Mouse (Mus musculus) brown adipose tissue, adult 24 weeks (tissue): ENCODE results near the gene Atg9b. TPM values are rescaled to one million over a fixed set of nuclear protein-coding genes. Genes with fewer than 3 reads are reported as not detected.

Source experiments
- H3K27ac ChIP-seq: fragments of 200-500 bp; replicated peaks from 2 replicates; pipeline ENCODE4 v1.5.1; 2012; ENCODE audit warnings: low read depth, mild to moderate bottlenecking, low read length
- H3K4me1 ChIP-seq: fragments of 200-500 bp; 2 replicates; pipeline ENCODE4 v1.6.1; 2012; ENCODE audit warnings: low read length, mixed read lengths; ENCODE audit not compliant: control insufficient read depth, insufficient read depth, insufficient read length
- H3K4me3 ChIP-seq: fragments of 200-500 bp; 2 replicates; pipeline ENCODE4 v1.5.1; 2012; ENCODE audit warnings: low read depth, mild to moderate bottlenecking, low read length, moderate library complexity; ENCODE audit not compliant: insufficient read depth
- polyA plus RNA-seq: library from polyadenylated mRNA; stranded (reverse); fragments of >200 nt; gene quantifications from 2 replicates; pipeline ENCODE4 v1.2.4, GENCODE M21; 2012; ENCODE audit not compliant: missing spikeins, insufficient read depth, insufficient read length

Atg9b gene
- polyA plus RNA-seq, 1 experiment: 5.8 TPM

GRCm38 (mm10) chr5:24393392-24393997 is 1.6 kb upstream of the Atg9b start, which contains the start of gene Abcb8:
TSS of gene Abcb8 (plus strand) at chr5:24393663.
- H3K4me1 ChIP-seq: peaks cover 2% of the 10 kb centered on the region
- peak within 1 kb of the TSS; percentile 76 for H3K4me3 ChIP-seq
- peak within 1 kb of the TSS; percentile 94 for H3K27ac ChIP-seq

DNA sequence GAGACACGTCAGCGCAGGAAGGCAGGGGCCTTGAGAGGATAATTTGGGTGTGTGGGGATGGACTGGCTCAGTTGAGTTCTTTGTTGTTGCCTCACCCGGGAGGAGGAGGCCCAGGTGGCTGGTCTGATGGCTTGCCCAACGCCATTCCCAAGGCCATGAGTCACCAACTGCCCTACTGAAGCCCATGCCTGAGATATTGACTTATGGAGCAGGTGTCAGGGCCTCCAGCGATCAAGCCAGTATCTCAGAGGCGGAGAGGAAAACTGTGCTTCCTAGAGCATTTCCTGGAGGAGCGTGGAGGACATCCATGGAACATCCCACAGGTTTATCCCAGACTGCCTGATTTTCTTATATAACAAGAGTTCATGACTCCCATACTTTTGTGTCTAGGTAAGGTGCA is 781 bp upstream of the Atg9b start:
- Histone ChIP-seq H3K4me1 (peaks cover 2% of the 10 kb centered on the region), H3K4me3 (no peak overlapping the region), H3K27ac (no peak overlapping the region)

- Histone ChIP-seq H3K4me3 (no peak overlapping the region), H3K27ac (no peak overlapping the region; the same call in 1 of the 2 replicates), H3K4me1 (peaks cover 10% of the 10 kb centered on the region)
Measured at GRCm38 (mm10) chr5:24389658-24390020, 2.3 kb downstream of the Atg9b start.

DNA sequence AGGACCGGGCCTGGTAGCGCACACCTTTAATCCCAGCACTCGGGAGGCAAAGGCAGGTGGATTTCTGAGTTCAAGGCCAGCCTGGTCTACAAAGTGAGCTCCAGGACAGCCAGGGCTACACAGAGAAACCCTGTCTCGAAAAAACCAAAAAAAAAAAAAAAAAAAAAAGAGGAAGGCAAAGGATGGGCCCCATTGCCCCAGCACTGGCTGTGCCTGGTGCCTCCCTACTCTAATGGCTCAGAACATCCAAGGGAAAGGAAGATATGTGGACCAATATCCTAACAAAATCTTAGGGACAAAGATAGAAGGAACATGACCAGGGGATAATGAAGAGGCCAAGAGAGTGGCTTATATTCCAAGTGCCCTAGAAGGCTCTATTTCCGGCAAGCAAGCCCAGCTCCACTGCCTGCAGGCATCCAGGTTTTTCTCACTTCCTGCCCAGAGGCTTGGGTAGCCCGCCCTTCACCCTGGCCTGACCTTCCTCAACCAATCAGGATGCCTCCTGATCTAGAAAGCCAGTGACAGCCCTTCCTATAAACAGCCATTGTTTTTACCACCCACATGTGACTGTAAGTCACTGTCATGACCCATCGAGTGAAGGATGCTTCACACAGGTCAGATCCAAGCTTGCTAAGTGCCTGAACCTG is 2.8 kb downstream of the Atg9b start:
- H3K4me3 ChIP-seq: no peak overlapping the region
- H3K27ac ChIP-seq: no peak overlapping the region; the same call in 1 of the 2 replicates
- peaks cover 10% of the 10 kb centered on the region for H3K4me1 ChIP-seq

- Histone ChIP-seq H3K4me3 (peak overlapping the region; percentile 48), H3K27ac (no peak overlapping the region), H3K4me1 (peaks cover 15% of the 10 kb centered on the region)
Measured at GRCm38 (mm10) chr5:24388246-24388915, 3.6 kb downstream of the Atg9b start.

- Histone ChIP-seq H3K4me1 (peaks cover 20% of the 10 kb centered on the region), H3K4me3 (peak overlapping the region; percentile 48), H3K27ac (no peak overlapping the region)
Measured at GRCm38 (mm10) chr5:24387264-24388241, 4.4 kb downstream of the Atg9b start.

DNA sequence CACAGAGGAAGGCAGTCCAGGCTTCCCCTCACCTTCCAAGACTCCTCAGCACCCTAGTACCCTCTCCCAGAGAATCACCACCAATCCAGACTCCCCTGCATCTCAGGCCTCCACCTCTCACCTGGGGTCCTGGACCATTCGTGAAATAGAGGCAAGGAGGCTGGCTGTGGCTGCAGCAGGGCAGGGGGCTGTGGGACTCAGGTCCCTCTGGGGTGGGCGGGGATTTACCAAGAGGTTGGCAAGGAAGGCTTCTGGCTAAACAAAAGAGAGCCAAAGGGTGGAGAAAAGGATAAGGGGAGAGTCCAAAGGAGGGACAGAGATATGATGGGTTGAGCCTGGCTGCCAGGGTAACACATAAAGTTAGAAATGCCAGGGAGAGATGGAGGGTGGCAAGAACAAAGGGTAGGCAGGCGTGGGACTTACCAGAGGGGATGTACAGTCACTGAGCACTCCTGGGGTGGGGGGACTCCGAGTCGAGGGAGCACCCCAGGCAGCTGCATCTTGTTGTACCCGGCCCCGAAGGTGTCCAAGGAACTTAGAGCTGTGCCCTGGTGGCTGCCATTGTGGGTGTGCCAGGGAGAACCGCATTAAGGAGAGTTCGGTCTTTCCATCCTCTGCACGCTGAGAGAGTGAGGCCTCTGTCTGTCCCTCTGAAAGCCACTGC is 5.9 kb downstream of the Atg9b start:
- H3K4me3 ChIP-seq: no peak overlapping the region
- no peak overlapping the region for H3K27ac ChIP-seq
- peaks cover 20% of the 10 kb centered on the region for H3K4me1 ChIP-seq

DNA sequence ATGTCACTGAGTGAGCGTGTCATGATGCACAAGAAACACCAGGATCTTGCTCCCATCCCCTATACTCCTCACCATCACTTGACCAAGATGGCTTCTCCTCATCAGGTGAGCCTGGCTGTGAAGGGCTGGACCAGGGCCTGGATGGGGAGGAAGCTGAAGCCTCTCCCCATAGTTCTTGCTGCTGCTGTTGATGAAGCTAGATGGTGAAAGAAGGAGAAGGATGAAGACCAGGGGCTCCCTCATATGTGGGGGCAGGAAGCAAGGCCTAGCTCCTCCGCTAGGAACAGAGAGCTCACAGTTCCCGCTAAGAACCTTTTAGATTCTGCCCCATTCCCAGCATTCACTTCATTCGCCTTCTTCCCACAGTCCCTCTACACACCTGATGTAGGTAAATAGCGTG is 6.6 kb downstream of the Atg9b start:
- Histone ChIP-seq H3K4me3 (no peak overlapping the region), H3K27ac (no peak overlapping the region), H3K4me1 (peaks cover 20% of the 10 kb centered on the region)

DNA sequence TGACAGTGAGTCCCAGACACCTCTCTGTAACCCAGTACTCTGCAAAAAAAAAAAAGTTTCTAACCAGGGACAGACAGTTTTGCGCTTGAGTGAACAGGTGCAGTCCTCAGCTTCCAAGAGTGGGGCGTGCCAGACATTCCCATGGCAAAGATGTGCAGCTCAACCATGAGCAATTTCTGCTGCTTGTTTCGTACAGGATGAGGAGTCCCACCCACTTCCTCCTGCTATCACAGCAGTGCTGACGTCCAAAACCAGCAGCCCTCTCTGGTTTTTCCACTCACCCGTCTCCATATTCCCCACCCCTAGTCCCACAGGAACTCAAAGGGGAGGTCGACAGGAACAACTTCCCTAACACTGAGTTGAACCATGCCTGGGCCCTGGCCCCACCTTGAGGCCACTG is 7.5 kb downstream of the Atg9b start:
- no peak overlapping the region for H3K4me3 ChIP-seq
- H3K4me1 ChIP-seq: peaks cover 19% of the 10 kb centered on the region
- peak overlapping the region; percentile 84 for H3K27ac ChIP-seq

- Histone ChIP-seq H3K4me3 (peak overlapping the region; percentile 53), H3K27ac (peak overlapping the region; percentile 70), H3K4me1 (peaks cover 18% of the 10 kb centered on the region)
Measured at GRCm38 (mm10) chr5:24383026-24383859, 8.7 kb downstream of the Atg9b start.

- Histone ChIP-seq H3K27ac (no peak overlapping the region), H3K4me1 (peaks cover 16% of the 10 kb centered on the region), H3K4me3 (no peak overlapping the region)
Measured at GRCm38 (mm10) chr5:24381988-24382387, 10.0 kb downstream of the Atg9b start.

GRCm38 (mm10) chr5:24381486-24381885 is 10.5 kb downstream of the Atg9b start:
- Histone ChIP-seq H3K4me1 (peaks cover 15% of the 10 kb centered on the region), H3K4me3 (no peak overlapping the region), H3K27ac (no peak overlapping the region)

GRCm38 (mm10) chr5:24380499-24380898 is 11.4 kb downstream of the Atg9b start:
- no peak overlapping the region for H3K4me3 ChIP-seq

DNA sequence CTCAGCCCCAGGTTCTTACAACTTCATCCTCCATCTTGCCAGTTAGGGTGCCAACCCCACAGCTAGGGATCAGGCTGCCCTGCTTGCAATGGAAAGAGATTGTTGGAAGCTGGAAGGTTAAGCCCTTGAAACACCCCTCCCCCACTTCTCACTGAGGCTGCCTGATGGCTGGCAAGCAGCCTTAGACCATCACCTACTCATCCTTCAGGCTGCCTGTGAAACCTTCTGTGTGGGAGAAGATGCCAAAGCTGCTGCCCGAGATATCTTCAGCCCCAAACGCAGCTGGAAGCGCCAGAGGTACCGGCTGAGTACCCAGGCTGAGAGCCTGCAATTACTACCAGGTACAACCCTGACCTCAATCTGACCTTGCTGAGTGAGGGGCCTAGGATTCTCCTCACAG is 12.4 kb downstream of the Atg9b start:
- no peak overlapping the region for H3K27ac ChIP-seq
- H3K4me1 ChIP-seq: peaks cover 10% of the 10 kb centered on the region
- H3K4me3 ChIP-seq: no peak overlapping the region

More at GRCm38 (mm10) chr5:24380499-24380898, 11.4 kb downstream of the Atg9b start:
- Histone ChIP-seq H3K4me1 (peaks cover 15% of the 10 kb centered on the region), H3K27ac (no peak overlapping the region)
